Mouse (Mus musculus) embryo, embryonic 10 days (tissue): ENCODE measurements around the gene Cfl1.
"Not testable (repeated sequence)": the region's sequence is repeated elsewhere in the genome, so short reads cannot be mapped to it uniquely, and the experiment has no call there.

Experiments
- DNase-seq: peaks from one replicate; pipeline ENCODE4 v3.0.0-alpha.2; 2015; ENCODE audit warnings: low spot score

Gene Cfl1

GRCm38 (mm10) chr19:5489721-5490120 is 534 bp upstream of the Cfl1 start:
- DNase-seq = not testable (repeated sequence)

- peak; percentile 86 for DNase-seq
These were observed 848 bp downstream of the Cfl1 start for GRCm38 (mm10) chr19:5490898-5491708.

- no peak for DNase-seq
These were observed 2.4 kb downstream of the Cfl1 start for GRCm38 (mm10) chr19:5492641-5493040.

- DNase-seq = not testable (repeated sequence)
These were observed 3.1 kb downstream of the Cfl1 start for GRCm38 (mm10) chr19:5493301-5493721.

GRCm38 (mm10) chr19:5494314-5494713 is 4.1 kb downstream of the Cfl1 start:
- no peak for DNase-seq

GRCm38 (mm10) chr19:5495353-5496051 is 5.2 kb downstream of the Cfl1 start:
- DNase-seq = no peak

- no peak for DNase-seq
These were observed 5.8 kb downstream of the Cfl1 start for GRCm38 (mm10) chr19:5496052-5496370.

- no peak for DNase-seq
These were observed 10.1 kb downstream of the Cfl1 start for GRCm38 (mm10) chr19:5500330-5500875.

- DNase-seq = no peak
These were observed 13.4 kb downstream of the Cfl1 start, which contains the start of gene 1700020D05Rik for GRCm38 (mm10) chr19:5503687-5504086. Gene 1700020D05Rik (minus strand): TSS chr19:5503787.

- peak; percentile 96 for DNase-seq
These were observed 20.1 kb downstream of the Cfl1 start, which contains the start of gene Snx32 for GRCm38 (mm10) chr19:5510031-5511026. Gene Snx32 (minus strand): TSS chr19:5510538.

GRCm38 (mm10) chr19:5511074-5511632 is 20.9 kb downstream of the Cfl1 start:
- DNase-seq = no peak

- no peak for DNase-seq
These were observed 22.1 kb downstream of the Cfl1 start for GRCm38 (mm10) chr19:5512091-5513004.

- DNase-seq = no peak
These were observed 22.7 kb downstream of the Cfl1 start for GRCm38 (mm10) chr19:5513005-5513349.

- no peak for DNase-seq
These were observed 25.9 kb downstream of the Cfl1 start for GRCm38 (mm10) chr19:5515840-5516777.

- no peak for DNase-seq
These were observed 26.8 kb downstream of the Cfl1 start for GRCm38 (mm10) chr19:5516906-5517505.

GRCm38 (mm10) chr19:5518721-5519120 is 28.5 kb downstream of the Cfl1 start:
- DNase-seq = no peak

GRCm38 (mm10) chr19:5525204-5525603 is 34.9 kb downstream of the Cfl1 start:
- DNase-seq = no peak

- peak; percentile 99 for DNase-seq
These were observed 39.3 kb downstream of the Cfl1 start for GRCm38 (mm10) chr19:5529325-5530137.
